Mouse (Mus musculus) embryo, embryonic 11.5 days (tissue): ENCODE data around the gene Gm21974.
"Not testable (repeated sequence)": the region's sequence is repeated elsewhere in the genome, so short reads cannot be mapped to it uniquely, and the experiment has no call there.

Source experiments
- DNase-seq: peaks from one replicate; pipeline ENCODE4 v3.0.0-alpha.2; 2012; ENCODE audit warnings: low read depth, low spot score

Gene Gm21974

DNA sequence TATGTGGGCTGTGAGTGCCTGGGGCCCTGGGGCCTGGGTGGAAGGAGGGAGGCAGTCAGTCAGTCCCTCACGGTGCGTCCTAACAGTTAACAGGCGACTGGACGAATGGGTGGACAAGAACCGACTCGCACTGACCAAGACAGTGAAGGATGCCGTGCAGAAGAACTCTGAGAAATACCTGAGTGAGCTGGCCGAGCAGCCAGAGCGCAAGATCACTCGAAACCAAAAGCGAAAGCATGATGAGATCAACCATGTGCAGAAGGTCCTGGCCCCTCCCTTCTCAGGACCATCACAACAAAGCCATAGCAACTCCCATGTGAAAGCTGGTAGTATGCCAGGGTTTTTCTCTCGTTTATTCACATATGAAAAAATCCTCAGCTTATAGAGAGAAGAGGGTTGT lies 20.0 kb upstream of the Gm21974 start:
- DNase-seq, result no peak

DNA sequence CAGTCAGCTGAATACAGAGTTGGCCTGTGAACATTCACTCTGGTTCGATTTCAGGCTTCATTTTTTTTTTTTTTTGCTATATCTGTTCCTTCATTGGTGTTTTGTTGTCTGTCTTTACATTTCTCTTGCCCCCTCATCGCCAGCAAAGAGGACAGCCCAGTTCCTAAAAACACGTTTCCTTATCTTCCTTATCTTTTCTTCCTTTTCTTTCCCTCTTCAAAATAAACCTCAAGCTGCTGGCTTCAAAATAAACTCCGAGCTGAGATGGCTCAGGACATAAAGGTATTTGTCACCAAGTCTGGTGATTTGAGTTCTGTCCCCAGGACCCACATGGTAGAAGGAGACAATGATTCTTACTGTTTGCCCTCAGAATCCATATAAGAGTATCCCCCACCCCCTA lies 17.7 kb upstream of the Gm21974 start:
- DNase-seq, result no peak

DNA sequence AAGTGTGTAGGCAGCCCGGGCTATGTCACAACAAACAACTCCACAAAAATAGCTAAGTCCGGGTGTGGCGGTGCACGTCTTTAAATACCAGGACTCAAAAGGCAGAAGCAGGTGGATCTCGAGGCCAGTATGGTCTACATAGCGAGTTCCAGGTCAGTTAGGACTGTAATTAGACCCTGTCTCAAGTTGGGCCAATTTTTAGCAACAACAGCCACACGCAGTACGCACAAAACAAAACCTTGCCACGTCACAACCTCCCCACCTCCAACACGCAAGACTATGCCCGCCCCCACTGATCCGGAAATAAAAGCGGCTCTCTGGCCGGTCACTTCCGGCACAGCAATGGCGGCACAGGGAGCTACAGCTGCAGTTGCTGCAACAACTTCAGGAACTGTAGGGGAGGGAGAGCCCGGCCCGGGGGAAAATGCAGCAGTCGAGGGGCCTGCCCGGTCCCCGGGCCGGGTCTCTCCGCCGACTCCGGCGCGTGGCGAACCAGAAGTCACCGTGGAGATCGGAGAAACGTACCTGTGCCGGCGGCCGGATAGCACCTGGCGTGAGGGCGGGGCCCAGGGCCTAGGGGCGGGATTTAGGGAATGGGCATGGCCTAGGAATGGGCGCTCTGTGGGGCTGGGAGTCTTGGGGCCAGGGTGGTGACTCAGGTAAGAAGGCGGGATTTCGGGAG lies 17.1 kb upstream of the Gm21974 start, which contains the start of gene Kat8:
Gene Kat8, plus strand, starts transcription at position 327 of the 682 bp plus-strand sequence.
- peak; percentile 84 for DNase-seq

DNA sequence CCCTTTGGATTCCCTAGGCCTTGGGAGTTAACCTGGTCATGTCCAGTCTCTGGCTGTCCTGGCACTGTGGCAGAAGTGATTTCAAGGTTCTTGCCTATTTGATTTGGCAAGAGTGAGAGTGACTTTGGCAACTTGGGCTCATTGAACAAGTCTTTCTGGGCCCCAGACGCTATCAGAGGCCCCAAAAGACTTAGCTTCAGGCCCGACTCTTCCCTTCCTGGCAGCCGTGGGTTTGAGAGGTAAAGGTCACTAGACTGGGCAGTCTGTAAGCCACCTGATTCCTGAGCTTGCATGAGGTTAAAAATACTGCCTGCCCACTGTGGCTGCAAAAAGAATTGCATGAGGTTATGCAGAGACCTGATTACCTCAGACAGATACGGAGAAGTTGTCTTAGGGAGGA lies 13.4 kb upstream of the Gm21974 start:
- DNase-seq, result no peak

DNA sequence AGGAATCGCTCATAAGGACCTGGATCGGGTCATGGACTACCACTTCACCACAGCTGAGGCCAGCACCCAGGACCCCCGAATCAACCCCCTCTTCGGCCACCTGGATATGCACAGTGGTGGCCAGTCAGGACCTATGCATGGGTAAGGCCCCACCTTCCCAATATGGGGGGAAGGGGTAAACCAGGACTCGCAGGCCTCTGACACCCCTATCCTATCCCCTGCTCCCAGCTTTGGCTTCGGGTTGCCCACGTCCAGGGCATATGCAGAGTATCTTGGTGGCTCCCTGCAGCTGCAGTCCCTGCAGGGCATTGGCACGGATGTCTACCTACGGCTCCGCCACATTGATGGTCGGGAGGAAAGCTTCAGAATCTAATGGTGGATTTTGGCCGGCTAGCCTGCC lies 12.7 kb upstream of the Gm21974 start:
- no peak for DNase-seq

DNA sequence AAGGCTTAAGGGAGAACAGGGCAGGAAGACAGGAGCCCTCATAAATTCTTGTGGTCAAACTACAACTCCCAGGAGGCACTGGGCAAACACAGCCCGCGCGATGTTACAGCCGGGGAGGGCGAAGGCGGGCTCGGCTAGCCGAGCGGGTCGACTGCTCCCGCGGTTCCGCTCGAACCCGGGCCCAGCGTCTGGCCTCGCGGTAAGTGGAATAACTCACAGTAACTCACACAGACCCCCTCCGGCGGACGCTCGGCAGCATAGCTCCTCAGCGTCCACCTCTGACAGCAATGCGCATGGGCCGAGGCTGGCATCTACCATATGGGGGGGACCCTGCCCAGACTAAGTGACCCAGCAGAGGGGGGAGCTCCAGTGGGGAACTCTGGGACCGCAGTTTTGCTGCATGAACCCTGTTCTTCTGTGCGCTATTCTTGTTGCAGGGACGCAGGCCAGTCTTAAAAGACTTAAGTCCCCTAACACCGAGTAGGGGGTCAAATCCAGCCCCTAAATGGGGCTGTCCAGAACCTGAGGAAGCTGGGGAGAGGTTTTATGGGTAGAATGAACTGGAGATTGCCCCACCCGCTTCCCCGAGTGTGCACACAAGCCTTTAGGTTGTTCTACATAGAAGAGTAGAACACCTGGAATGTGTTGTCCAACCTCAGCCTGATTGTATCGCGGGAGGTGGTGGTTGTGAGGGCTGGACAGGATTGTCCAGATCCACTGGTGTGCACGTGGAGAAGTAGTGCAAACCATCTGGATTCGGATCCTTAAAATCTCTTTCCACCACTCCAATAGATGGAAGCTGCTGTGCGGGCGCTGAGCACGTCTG lies 8.9 kb upstream of the Gm21974 start, which contains the start of gene Bckdk:
Gene Bckdk, plus strand, starts transcription at position 112 of the 826 bp plus-strand sequence.
- peak; percentile 67 for DNase-seq

DNA sequence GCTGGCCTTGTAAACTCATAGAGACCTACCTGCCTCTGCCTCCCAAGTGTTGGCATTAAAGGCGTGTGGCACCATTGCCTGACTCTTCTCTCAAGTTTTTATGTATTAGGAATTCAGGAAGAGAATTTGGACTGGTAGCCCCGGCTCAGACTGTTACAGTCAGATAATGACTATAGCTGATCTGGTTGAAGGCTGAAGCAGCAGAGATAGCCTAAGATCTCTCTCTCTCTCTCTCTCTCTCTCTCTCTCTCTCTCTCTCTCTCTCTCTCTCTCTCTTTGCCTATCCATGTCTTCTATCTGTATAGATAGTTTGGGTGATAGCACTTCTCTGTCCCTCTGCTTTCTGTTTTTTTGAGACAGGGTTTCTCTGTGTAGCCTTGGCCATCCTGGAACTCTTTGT lies 6.5 kb upstream of the Gm21974 start:
- no peak for DNase-seq

DNA sequence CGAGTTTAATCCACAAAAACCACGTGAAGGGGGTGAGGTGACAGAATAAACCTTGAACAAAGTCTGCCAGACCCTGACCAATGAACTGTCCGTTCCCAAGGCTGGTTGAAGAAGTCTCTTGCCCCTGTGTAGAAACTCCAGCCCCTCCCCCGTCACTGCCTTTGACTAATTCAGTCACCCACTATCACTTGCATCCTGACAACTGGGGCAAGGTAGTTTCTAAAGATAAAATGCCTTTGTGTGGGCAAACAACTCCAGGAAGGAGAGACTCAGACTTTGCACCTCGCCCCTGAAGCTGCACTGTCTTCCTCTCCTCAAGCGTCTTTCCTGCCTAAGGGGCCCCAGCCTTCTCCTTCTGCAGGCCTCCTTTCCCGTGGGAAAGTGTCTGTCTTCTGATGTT lies 4.7 kb upstream of the Gm21974 start:
- DNase-seq, result no peak

DNA sequence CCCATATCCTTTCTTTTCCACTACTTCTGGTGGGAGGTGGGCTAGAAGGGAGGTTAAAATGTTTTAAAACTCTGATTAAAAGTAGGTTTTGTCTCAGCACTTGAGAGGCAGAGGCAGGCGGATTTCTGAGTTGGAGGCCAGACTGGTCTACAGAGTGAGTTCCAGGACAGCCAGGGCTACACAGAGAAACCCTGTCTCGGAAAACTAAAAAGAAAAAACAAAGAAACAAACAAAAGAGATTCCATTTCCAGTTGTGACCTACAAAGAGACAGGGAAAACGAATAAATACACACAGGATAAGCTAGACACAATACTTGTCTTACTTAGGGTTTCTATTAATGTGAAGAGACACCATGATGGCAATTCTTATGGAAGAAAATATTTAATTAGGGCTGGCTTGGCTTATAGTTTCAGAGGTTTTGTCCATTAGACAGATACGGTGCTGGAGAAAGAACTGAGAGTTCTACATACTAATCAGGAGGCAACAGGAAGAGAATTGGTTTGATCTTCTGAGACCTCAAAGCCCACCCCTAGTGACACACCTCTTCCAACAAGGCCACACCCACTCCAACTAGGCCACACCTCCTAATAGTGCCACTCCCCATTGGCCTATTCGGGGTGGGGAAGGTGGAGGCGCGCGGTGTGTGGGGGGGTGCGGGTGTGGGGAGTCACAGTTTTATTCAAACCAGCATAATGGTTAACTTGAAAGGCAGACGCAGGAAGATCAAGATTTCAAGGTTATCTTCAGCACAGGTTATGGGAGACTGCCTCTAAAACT lies 3.1 kb upstream of the Gm21974 start:
- no peak for DNase-seq

DNA sequence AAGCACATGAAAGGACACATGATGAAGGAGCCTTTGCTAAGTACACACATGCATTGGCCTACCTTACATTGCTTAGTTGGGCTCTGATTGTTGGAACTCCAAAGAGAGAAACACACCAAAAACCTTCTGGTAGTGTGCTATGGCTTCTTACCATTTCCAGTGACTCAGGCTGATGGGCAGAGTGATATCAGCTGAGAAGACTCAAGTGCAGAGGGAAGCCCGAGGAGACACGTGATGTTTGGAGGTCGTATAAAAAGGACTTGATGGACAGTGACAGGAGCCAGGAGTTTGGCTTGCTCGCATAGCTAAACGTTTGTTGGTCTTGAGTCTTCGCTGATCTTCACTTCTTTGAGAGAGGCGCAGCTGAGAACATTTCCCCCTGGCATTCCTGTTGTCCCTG lies 2.3 kb upstream of the Gm21974 start:
- DNase-seq, result no peak

DNA sequence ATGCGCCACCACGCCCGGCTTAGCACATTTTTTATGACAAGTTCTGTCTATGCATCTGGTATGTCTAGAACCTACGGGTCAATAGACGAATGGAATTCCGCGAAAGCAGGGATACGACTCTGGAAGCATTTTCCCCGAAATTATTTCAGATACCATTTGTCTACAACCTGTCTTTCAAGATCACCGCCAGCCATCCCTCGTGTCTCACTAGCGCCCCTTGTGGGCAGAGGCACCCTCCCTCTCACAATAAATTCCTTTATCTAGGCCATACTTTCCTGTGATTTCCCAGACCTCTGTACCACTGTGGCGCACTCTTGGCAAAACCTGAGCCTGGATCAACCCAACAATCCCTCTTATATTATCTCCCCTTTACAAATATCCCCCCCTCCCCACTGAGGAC lies 1.1 kb upstream of the Gm21974 start:
- DNase-seq, result no peak

DNA sequence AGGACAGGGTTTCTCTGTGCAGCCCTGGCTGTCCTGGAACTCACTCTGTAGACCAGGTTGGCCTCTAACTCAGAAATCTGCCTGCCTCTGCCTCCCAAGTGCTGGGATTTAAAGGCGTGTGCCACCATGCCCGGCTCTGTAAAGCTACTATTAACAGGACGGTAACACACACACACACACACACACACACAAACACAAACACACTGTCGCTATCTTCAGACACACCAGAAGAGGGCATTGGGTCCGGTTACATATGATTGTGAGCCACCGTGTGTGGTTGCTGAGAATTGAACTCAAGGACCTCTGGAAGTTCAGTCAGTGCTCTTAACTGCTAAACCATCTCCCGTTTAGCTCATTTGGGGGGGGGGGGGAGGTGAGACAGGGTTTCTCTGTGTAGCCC lies 637 bp upstream of the Gm21974 start:
- DNase-seq, result not testable (repeated sequence)

DNA sequence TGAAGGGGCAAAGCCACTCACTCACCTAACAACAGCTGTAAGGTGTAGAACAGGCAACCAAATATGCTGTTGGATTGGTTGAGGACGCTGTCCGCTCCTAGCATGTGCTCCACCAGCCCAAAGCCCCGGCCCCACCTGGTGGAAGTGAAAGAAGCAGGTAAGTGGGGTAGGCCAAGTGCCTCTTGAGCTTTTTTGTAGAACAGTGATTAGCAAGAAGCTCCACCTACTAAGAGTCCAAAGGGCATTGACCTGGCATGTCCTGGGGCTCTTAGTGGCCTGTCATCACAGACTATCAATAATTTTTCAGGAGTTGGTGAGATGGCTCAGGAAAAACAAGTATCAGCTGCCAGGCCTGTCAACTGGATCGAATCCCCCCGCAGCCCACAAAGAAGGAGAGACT lies 774 bp downstream of the Gm21974 start:
- no peak for DNase-seq

DNA sequence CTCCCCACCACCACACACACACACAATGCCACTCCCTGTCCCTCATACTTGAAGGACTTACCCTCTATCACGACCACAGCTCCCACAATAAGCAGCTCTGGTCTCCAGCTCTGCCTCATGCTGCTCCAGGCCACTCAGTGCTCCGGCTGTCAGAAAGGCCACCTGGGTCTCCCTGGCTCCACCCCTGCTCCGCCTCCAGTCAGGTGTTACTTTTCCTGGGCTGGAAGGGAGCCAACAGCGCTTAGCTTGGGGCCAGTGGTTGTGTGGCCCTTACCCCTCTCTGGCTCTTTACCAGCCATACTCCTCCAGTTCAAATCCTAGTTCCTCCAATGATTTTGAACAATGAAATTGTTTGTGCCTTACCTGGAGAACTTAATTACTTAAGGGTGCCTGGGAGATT lies 4.5 kb downstream of the Gm21974 start, which contains the start of gene Prss53:
Gene Prss53, minus strand, starts transcription at position 173 of the 400 bp plus-strand sequence.
- DNase-seq, result no peak

DNA sequence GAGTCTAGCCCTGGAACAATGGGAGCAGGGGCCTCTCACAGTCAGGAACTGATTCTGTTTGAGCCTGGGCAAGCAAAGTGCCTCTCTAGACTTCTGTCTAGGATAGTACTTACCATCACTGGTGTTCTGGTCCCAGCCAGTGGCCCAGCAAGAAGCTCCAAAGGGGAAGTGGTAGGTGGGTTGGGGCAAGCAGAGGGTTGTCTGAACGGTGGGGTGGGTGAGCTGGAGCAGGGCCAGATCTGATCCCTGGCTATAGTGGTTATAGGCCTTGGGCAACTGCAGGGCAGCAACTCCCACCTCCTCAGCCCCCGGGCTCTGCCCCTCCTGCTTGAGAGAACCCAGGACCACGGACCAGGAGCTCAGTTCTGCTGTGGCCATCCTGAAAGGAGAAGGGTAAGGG lies 6.4 kb downstream of the Gm21974 start:
- no peak for DNase-seq

DNA sequence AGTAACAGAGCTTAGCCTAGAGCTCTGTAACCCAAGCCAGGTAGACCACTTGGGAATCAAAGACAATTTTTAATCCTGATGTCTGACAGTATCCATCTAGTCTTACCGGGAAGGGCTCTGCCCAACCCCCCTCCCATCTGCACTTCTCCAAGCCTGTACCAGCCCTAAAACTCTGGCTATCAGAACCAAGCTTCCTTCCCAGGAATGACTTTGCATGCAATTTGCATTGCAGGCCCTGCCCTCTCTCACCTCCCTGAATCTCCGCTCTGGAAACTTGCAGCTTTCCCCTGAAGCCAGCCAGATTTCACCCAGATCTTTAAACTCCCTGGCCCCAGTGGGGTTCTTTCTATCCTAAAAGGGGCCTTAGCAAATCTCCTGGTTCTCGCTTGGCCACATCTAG lies 7.5 kb downstream of the Gm21974 start:
- no peak for DNase-seq

DNA sequence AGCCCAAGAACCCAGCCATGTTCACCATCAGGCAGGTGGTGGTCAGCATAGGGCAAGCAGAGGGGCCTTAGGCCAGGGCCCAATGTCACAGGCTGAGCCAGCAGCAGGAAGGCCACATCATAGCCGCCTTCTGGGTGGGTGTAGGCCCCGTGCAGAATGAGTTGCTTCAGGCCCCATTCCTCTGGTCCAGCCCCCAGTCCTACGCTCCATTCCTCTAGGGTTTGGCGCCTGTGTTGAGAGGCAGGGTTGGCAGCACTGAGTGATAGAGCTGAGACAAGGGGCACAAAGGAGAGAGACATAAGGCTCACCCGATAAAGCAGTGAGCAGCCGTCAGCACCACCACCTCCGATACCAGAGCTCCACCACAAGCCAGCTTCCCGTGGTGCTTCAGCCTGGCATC lies 8.1 kb downstream of the Gm21974 start:
- no peak for DNase-seq

DNA sequence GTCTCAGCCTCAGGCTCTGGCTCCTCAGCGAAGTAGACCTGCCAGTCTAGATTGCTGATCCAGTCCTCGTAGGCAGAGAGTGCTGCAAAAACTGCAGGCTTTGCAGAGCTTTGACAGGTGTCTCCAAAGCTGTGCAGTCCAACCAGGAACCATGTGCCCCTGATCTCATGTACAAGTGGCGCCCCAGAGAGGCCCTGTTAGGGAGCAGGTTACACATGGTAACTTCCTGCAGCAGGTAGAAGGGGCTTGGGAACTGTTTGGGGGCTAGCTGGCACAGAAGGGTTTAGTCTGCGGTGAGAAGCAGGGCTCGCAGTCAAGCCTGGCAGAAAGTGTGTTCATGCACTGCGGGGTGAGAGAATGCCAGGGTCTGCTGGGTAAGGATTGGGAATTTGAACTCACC lies 8.7 kb downstream of the Gm21974 start:
- DNase-seq, result no peak

DNA sequence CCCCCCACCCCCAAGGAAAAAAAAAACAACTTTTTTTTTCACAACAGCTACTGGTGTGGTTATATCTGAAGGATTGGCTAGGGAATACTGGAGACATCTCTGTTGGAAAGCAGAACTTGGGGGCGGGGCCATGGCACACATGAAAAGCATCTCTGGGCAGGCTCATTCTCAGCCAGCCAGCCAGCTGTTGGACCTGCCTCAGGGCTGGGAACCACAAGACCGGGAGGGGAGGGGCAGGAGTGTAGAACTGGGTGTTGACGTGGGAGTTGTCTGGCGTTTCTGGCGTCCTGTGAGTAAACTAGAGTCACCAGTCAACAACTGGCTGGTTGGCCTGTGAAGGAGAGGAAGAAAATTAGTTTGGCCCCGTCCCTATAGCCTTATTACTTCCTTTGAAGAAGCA lies 9.3 kb downstream of the Gm21974 start:
- no peak for DNase-seq

DNA sequence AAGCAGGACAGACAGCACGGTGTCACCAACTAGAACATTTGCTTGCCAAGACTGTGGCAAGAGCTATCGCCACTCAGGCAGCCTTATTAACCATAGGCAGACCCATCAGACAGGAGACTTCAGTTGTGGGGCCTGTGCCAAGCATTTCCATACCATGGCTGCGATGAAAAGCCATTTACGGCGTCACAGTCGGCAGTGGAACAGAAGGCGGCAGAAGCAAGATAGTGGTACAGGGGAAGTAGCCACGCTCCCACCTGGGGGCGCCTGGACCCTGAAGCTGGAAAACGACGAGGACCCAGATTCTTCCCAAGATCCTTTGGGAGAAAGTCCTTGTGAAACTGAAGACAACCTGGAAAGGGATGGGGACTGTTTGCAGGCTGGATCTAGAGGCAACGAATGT lies 14.8 kb downstream of the Gm21974 start:
- DNase-seq, result no peak

DNA sequence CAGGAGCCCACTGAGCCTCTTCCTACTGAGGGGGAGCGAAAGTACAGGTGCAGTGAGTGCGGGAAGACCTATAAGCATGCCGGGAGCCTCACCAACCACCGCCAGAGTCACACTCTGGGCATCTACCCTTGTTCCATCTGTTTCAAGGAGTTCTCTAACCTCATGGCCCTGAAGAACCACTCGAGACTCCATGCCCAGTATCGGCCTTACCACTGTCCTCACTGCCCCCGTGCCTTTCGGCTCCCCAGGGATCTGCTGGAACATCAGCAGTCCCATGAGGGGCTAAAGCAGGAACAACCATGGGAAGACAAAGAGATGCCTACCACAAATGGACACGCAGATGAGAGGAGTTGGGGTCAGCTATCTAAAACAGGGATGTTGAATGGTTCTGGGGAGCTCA lies 16.0 kb downstream of the Gm21974 start:
- DNase-seq, result no peak
